Mouse (Mus musculus) olfactory bulb, adult 2 months (tissue): Measurements from ENCODE around the gene Alcam.

ENCODE experiments used
- CTCF ChIP-seq: fragments of 200-500 bp; IDR thresholded peaks from 2 replicates; pipeline ENCODE4 v1.5.1; 2012; ENCODE audit warnings: low read depth, mild to moderate bottlenecking, low read length, moderate library complexity; ENCODE audit not compliant: insufficient read depth
- POLR2A ChIP-seq: fragments of 200-500 bp; IDR thresholded peaks from 2 replicates; pipeline ENCODE4 v1.6.1; 2012; ENCODE audit warnings: mild to moderate bottlenecking, low read depth, low read length, moderate library complexity; ENCODE audit not compliant: insufficient read depth

DNA sequence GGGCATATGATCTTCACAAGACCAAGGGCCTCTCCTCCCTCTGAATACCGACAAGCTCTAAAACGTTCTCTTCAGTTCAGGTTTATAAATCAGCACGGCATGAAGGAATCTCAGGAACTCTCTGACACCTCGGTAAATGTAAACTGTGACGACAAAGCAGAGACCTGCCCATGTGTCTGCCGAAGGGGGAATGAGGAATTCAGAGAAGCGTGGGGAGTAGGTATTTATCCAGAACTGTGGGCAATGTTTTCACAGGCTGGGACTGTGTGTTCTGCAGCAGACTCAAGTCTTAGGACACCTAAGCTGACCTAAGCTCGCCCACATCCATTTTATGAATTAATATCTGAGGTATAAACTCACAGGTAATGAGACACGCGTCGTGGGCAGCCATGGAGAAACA is 20.7 kb downstream of the Alcam start:
- TF ChIP-seq CTCF (no peak), POLR2A (no peak)
